Mouse (Mus musculus): ENCODE measurements around the gene Gnl3.

The Gnl3 gene

DNA sequence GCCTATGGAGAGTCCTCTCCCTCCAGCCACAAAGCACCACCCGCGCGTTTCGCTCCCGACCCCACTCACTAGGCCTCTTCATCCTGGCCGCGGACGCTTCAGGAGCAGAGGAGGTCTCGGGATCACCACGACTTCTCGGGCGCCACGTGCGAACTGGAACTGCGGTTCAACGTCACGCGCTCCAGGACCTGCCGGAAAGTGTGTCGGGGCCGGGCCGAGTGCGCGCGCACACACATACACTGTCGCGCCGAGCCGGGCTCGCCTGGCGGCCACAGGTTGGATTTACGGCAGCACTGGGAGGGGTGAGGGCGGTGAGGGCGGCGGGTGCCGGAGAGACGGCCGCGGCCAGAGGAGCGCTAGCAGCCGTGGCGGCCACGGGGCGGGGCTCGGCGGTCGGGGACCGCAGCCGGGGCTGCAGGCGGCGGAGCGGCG lies at the start of gene Gnl3, which contains the start of gene Pbrm1:
Gnl3 (minus strand) TSS at position 293 of the 432 bp plus-strand sequence.
Pbrm1 (plus strand) TSS at position 279 of the 432 bp plus-strand sequence.
- peak; percentile 95 to 98 for DNase-seq (ENCODE audit: low spot score in 2 of 2)

DNA sequence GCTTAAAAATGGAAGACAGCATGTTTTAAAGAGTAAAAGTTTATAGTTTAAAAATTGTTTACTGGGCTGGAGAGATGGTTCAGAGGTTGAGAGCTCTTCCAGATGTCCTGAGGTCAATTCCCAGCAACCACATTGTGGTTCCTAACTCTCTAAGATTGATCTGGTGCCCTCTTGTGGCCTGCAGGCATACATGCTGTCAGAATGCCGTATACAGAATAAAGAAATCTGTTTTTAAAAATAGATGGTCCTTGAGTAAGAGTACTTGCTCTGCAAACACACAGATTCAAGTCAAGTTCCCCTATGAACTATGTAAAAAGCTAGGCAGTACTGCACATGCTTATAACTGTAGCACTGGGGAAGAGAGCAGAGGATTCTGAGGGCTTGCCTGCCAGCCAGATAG lies 43.3 kb upstream of the Gnl3 start:
- peak in 1 of 2 experiments; percentile 45 for DNase-seq (ENCODE audit: low spot score in 2 of 2)

DNA sequence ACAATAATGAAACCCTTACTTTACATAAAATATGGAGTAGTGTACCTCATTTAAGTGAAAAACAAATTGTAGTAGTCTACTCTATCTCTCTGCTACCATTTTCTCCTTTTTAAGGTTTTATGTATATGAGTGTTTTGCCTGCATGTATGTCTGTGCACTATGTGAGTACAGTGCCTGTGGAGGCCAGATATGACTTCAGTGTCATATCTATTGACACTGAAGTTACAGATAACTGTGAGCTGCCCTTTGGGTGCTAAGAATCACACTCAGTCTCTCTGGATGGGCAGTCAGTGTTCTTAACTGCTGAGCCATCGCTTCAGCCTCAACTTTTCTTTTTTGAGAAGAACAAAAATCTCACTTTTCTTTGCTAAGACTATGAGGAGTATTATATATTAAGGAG lies 26.9 kb upstream of the Gnl3 start:
- DNase-seq (ENCODE audit: low spot score in 2 of 2): peak in 1 of 2 experiments; percentile 27

DNA sequence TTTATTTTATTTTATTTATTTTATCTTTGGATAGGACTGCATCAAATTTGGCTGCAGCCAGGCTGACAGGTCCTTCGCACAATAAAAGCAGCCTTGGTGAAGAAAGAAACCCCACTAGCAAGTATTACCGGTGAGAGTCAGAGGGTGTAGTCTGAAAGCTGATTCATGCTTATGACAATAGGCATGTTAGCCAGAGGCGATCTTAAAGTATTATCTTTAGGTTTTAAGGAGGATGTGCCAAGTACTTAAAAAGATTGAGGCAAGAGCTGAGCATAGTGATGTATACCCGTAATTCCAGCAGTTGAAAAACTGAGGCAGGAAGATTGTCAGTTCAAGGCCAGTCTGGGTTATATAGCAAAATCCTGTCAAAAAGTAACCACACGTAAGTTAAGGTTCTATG lies 26.3 kb upstream of the Gnl3 start:
- DNase-seq (ENCODE audit: low spot score in 2 of 2): no peak

DNA sequence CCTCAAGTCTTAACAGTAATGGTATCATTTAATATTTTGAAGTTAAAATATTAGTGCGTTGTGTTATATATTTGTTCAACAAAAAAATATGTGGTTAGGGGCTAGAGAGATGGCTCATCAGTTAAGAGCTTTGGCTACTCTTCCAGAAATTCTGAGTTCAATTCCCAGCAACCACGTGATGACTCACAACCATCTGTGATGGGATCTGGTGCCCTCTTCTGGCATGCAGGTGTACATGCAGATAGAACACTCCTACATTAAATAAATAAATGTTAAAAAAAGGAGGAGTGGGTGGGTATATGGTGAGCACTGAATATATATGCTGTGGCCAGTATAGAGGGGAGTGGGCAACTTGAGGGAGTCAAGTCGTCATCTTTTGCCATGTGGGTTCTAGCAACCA lies 6.8 kb upstream of the Gnl3 start:
- peak in 1 of 2 experiments; percentile 46 for DNase-seq (ENCODE audit: low spot score in 2 of 2)

DNA sequence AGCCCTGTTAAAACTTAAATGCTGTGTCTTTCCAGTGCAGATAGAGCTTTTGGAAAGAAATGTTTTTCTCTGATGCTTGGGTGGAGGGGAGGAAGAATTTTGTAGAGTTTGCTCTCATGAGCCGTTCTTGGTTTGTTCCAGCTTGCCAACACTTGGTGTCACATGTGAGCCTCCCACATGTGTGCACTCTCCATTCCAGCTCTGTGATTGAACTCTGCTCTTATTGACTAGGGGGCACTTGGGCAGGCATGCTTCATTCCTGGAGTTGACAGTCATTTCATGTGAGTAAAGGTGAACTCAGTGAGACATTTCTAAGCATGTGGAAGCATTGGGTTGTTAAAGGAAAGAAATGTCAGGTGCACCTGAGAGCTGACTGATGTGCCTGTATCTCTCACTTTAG lies 3.6 kb upstream of the Gnl3 start:
- DNase-seq (ENCODE audit: low spot score in 2 of 2): no peak

DNA sequence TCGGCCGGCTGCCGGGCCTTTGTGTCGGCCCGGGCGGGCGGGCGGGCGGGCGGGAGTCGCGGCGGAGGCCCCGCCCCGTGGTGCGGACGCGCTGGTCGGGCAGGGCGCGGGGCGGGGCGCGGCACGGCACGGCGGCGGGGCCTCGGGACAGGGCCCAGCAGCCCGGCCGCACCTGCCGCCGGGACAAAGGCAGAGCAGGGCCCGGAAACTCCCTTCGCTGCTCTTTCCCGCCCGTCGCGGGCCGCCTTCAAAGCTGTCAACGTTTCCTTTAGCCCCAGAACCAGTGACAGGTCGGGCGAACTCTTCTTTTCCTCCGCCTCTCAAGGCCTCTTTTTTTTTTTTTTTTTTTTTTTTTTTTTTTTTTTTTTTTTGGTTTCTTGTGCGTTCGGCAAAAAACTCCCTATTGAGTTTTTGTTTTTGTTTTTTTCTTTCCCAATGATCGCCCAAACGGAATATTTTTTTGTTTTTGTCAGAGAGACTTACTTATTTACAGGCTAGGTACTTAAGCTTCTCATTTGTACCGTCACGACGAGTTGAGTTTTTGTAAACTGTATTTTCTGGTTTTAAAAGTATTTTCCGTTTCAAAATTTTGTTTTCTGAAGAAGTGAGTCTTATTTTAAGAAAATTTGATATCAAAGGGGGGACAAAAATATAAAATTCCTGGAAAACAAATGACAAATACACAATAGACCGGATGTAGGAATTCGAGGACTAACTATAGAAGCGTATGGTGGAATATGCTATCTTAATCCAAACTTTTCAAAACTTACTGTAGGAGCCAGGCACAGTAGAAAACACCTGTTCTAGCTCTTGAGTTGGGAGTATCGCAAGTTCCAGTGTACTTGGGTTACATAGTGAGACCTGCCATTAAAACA lies 616 bp upstream of the Gnl3 start:
- peak in 1 of 2 experiments; percentile 89 for DNase-seq (ENCODE audit: low spot score in 2 of 2)

DNA sequence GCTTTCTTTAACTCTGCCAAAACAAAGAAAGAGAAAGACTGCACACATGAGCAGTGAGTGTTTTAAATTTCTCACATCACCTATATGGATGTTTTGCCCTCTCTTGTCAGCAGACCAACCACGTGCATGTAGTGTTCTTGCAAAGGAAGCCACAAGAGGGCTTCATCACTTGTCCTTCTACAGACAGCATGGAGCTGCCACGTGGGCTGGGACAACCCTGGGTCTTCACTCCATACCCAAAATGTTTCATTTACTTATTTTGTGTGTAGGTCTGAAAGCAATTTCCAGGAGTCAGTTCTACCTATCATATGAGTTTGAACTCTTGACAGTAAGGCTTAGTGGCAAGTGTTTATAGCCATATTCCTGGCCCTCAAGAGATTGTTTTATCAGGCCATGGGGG lies 1.1 kb downstream of the Gnl3 start:
- peak in 1 of 2 experiments; percentile 51 for DNase-seq (ENCODE audit: low spot score in 2 of 2)

DNA sequence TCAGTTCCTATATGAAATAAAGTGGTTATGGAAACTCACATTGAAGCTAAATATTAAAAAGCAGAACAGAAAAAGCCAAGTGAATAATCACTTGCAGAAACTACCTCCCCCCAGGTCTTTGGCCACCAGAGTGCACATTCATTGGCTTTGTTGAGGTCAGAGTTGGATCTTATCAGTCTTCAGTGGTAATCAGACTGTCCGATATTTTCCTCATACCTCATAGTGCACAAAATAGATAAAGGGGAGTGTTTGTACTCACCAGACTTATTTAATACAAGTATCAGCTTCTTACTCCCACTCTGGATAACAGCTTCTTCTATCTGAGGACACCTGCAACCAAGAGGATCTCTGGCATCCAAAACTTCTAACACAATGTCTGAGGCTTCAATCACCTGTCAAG lies 2.9 kb downstream of the Gnl3 start:
- no peak for DNase-seq (ENCODE audit: low spot score in 2 of 2)

DNA sequence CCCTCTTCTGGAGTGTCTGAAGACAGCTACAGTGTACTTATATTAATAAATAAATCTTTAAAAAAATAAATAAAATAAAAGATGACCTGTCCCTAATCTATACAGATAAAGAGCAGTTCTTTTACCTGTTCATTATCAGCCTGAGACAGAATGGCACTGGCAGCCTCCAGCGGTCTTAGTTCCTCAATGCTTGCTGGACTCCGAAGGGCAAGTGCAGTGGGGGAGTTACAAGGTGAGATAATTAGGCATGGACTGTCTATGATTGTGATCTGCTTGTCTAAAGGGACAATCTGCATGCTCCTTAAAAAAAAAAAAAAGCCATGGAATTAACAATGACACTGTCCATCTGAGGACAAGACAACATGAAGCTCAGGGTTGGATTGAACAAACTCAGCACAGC lies 5.0 kb downstream of the Gnl3 start:
- no peak for DNase-seq (ENCODE audit: low spot score in 2 of 2)

DNA sequence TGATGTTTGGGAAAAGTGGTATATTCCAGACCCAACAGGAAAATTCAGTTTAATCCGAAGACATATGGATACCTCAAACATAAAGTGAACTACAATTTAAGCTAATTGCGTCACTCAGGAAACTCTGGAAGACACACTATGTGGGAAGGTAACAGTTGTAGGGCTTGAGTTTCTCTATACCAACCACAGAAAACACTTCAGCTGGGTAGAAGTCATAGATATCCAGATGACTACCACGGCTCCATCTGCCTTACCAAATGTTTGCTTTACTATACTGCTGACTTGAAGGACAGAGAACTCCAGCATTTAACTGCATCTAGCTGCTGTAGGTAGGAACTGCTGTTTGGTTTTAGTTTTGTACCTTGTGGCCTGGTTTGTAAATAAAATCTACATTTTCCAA lies 7.4 kb downstream of the Gnl3 start:
- DNase-seq (ENCODE audit: low spot score in 2 of 2): no peak

DNA sequence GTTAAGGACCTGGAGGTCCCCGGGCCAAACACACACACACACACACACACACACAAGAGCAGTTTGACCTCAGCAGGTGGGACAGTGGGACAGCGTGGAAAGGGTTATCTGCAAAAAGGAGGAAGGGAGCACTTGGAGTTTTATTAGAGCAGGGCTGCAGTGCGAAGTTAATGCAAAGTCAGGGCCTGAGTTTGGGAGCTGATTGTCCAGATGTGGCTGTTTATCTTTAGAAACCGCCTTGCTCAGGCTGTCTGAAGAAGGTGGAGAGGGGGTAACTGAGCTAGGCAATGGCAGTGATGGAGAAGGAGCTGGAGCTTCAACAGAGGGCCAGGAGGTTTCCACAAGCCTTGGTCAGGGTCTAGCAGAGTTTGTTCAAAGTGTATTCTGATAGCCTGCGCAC lies 12.2 kb downstream of the Gnl3 start:
- DNase-seq (ENCODE audit: low spot score in 2 of 2): peak in 1 of 2 experiments; percentile 18

DNA sequence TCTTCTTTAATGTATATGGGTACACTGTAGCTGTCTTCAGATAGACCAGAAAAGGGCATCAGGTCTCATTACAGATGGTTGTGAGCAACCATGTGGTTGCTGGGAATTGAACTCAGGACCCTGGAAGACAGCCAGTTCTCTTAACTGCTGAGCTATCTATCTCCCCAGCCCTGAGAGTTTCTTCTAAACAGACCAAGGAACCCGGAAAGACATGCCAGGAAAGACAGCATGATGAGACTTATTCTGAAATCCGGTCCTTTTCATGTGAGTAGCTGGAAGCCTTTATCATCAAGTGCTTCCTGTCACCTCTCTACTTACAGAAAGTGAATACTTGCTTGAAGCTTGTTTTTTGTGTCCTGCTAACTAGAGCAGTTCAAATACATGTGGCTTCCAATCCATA lies 14.4 kb downstream of the Gnl3 start:
- DNase-seq (ENCODE audit: low spot score in 2 of 2): no peak

DNA sequence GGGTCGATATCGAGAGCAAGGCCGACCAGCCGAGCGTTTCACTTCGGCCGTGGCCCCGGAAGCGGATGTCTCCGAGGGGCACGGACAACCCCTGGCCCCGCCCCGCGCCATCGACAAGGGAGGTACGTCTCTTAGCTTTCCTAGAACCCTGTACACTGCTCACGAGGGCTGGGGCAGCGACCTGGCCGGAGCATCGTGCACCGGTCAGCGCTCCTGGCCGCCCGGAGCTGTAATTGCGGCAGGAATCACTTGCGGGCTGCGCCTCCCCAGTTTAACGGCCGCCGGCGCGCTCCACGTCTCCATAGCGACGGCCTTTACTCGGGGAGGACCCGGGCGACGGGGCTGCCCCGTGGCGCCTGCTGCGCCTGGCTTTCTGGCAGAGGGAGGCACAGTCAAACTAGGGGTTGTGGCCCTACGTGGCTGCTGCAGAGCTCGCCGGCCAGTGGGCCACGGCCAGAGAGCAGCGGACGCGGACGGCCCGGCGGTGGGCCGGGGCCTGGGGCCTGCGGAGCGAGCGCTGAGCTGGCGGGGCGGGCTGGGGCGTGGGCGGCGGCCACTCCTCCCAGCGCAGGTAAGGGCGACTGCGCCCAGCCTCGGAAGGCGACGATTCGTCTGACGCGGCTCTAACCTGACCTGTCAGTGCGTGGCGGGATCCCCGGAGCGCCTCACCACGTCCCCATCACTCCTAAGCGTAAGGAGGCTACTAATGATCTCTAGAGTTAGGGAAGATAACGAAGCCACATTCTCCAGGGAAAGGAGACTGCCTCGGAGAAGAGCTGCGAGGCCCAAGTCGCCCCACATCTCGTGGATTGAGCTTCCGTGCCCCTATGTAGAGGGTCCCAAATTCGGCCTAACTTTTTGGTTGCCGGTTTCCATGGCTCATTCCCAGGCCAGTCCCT lies 17.4 kb downstream of the Gnl3 start, which contains the start of the genes Glt8d1 and Spcs1:
Glt8d1 (plus strand) TSS at position 94 of the 899 bp plus-strand sequence.
Spcs1 (minus strand) TSS at position 366 of the 899 bp plus-strand sequence.
- peak; percentile 91 to 97 for DNase-seq (ENCODE audit: low spot score in 2 of 2)

DNA sequence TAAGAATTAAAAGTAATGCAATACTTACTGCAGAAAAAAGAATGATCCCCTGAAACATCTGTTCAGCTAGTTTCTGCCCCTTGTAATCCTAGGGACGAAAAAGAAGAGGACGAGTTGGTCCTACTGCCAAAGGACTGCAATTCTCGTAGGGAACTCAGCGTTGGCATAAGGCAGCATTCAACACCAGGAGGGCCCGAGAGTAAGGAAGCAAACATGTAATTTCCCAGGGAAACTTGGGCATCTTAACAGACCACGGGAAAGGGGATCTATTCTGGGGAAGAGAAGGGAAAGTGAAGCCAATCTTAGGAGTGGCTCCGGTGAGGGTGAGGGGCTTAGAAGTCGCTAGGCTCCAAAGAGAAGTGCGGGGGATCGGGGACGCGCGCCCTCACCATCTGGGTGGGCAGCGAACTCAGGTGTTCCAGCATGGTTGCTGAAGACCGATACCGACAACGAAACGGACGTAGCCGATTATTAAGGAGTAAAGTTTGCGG lies 18.1 kb downstream of the Gnl3 start:
- no peak for DNase-seq (ENCODE audit: low spot score in 2 of 2)

DNA sequence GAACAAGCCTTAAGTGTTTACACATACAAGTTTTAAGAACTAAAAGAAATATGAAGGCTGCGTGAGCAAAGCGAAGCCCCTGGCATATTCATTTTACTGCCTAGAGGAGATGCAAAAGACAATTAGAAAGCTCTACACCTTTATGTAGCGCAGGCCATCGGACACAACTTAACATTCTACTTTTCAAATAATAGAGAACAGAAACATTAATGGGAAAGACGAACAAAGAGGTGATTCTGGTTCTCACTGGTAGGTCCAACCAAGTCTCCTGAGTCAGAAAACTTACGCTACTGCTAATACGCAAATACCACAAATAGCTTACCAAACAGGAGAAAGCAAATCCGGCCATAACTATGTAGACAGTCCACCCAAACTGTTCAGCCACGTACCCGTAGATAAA lies 18.6 kb downstream of the Gnl3 start:
- DNase-seq (ENCODE audit: low spot score in 2 of 2): no peak

DNA sequence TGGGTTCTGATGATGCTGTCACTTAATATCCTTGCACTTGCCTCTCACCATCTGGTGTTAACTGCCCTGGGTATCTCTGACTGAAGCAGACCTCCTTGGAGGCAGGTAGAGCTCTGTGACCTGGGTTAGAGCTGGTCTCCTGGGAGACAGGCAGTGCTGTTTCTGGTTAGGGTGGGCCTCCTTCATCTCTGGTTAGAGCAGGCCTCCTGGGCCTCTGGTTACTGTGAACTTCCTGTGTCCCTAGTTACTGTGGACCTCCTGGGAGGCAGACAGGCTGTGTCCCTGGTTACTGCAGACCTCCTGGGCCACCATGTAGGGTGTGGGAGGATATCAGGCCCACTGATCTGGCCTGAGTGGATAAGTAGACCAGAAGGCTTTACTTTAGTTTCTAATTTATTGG lies 22.5 kb downstream of the Gnl3 start:
- no peak for DNase-seq (ENCODE audit: low spot score in 2 of 2)

DNA sequence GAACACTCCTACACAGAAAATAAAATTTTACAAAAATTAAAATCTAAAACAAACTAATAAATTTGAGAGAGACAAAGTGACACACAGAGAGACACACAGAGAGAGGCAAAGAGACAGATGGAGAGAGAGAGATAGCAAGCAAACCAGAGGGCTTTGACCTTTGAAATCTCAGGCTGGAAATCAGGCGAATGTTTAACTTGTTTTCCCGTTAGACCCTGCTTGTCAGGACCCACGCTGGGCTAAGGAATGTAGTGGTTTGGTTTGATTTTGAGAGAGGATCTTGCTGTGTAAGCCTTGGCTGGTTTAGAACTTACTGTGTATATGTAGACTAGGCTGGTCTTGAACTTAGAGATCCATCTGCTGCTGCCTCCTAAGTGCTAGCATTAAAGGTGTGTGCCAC lies 42.7 kb downstream of the Gnl3 start:
- no peak for DNase-seq (ENCODE audit: low spot score in 2 of 2)

DNA sequence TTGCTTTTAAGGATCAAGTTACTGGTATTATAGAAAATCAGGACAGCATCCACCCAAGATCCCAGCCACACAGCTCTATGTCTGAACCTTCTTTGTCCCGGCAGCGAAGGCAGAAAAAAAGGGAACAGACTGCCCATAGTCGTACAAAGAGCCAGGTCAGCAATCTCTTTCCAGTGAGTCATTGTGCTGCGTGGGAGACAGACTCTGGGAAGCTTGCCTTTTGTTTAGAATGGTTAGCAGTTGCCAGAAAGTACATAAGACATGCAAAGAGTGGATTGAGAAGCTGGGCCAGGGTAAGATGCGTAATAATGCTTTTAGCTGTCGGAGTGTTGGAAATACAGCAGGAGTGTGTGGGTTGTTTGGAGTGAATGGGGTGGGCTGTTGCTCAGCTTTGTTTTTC lies 44.7 kb downstream of the Gnl3 start:
- no peak for DNase-seq (ENCODE audit: low spot score in 2 of 2)
